Mouse (Mus musculus) stomach, embryonic 14.5 days (tissue): ENCODE data around the gene Hunk. TPM values are rescaled to one million over a fixed set of nuclear protein-coding genes. Genes with fewer than 3 reads are reported as not detected.

Source experiments
- ATAC-seq: fragments of 200-750 bp; cut with Nextera tagmentation; 2 replicates; pipeline ENCODE4 v1.8.0; 2017; ENCODE audit warnings: low read depth, moderate TSS enrichment; ENCODE audit not compliant: insufficient number of reproducible peaks, insufficient read depth, low FRiP score
- H3K27ac ChIP-seq: fragments of 300-500 bp; sonication (generic); 2 replicates; pipeline ENCODE4 v1.5.1; 2014; ENCODE audit warnings: mild to moderate bottlenecking, low read length, moderate library complexity, mixed read lengths
- H3K27me3 ChIP-seq: fragments of 300-500 bp; sonication (generic); 2 replicates; pipeline ENCODE4 v1.6.1; 2014; ENCODE audit warnings: low read length, control low read depth, mixed read lengths; ENCODE audit not compliant: control insufficient read depth, insufficient read depth
- H3K36me3 ChIP-seq: fragments of 300-500 bp; sonication (generic); 2 replicates; pipeline ENCODE4 v1.6.1; 2014; ENCODE audit warnings: mild to moderate bottlenecking, control low read depth, low read length, moderate library complexity, mixed read lengths; ENCODE audit not compliant: control insufficient read depth, insufficient read depth
- H3K4me1 ChIP-seq: fragments of 300-500 bp; sonication (generic); 2 replicates; pipeline ENCODE4 v1.6.1; 2014; ENCODE audit warnings: low read length, control low read depth, mixed read lengths; ENCODE audit not compliant: control insufficient read depth, insufficient read depth
- H3K4me2 ChIP-seq: fragments of 300-500 bp; sonication (generic); replicated peaks from 2 replicates; pipeline ENCODE4 v1.6.1; 2014; ENCODE audit warnings: low read depth, low read length, control low read depth
- H3K4me3 ChIP-seq: fragments of 300-500 bp; sonication (generic); 2 replicates; pipeline ENCODE4 v1.5.1; 2014; ENCODE audit warnings: low read depth, low read length, control low read depth
- H3K9ac ChIP-seq: fragments of 300-500 bp; sonication (generic); replicated peaks from 2 replicates; pipeline ENCODE4 v1.6.1; 2014; ENCODE audit warnings: low read depth, mild to moderate bottlenecking, control low read depth, low read length, moderate library complexity, mixed read lengths
- H3K9me3 ChIP-seq: fragments of 300-500 bp; sonication (generic); 2 replicates; pipeline ENCODE4 v1.6.1; 2016; ENCODE audit warnings: low read depth, low read length, control low read depth; ENCODE audit not compliant: control insufficient read depth
- WGBS: fragments of 180-500 bp; shearing (Covaris S2); extraction: QIAGEN DNeasy Blood & Tissue Kit; methylation state at CpG from one replicate; pipeline ENCODE4 v1.1.7; 2014; 5-methylcytosine and 5-hydroxymethylcytosine counted together
- polyA plus RNA-seq: library from polyadenylated mRNA; unstranded; fragments of >200 nt; fragmentation: Nextera tagmentation; extraction: Ambion mirVana; gene quantifications from 2 replicates; pipeline ENCODE4 v1.2.1, GENCODE M21; 2014

Hunk gene
- polyA plus RNA-seq, 1 experiment from 2014 or later, result 11.7 TPM

DNA sequence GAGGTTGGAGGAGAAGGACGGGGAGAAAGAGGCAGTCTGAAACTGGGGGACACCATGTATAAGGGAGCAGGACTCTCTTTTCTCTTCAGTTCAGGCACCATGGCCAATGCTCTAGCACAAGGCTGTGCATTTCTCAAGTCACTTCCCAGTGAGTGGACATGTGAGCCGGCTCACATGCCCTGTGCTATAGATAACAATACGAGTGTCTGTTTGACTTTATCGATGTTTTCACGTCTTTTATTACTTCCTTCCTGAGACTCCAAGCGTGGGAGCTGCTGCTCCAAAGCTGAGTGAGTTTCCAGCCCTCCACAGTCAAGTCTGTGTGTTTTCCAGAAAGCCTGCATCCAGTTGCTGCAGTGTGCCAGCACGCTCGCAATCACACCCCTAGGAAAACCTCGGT, 158.4 kb downstream of the Hunk start:
- no peak overlapping the region for H3K27ac ChIP-seq
- no peak for ATAC-seq
- H3K4me2 ChIP-seq, result no peak overlapping the region
- H3K9ac ChIP-seq, result no peak overlapping the region
- peaks cover 14% of the 10 kb centered on the region for H3K4me1 ChIP-seq
- H3K36me3 ChIP-seq, result no peaks in the 10 kb centered on the region
- H3K9me3 ChIP-seq, result no peaks in the 10 kb centered on the region
- H3K4me3 ChIP-seq, result no peak overlapping the region
- no peaks in the 10 kb centered on the region for H3K27me3 ChIP-seq
- WGBS, result 53% methylated on average over 9 of the region's 9 CpGs

DNA sequence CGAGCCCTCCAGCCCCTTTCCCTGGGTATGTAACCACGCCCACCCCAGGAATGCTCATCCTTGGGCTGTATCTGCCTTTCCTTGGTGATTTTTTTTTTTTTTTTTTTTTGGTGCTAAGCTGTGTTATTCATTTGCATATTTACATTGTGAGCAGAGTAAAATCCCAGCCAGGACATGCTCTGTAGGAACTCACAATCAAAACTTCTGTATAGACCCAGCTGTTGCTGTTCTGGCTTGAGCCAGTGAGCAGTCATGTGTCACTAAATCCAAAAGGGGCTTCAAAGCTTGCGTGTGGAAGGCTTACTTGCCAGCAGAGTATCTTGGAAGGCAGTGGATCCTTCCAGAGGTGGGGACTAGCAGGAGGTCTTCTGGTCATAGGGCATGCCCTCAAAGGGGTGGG, 159.7 kb downstream of the Hunk start:
- Histone ChIP-seq H3K27ac (no peak overlapping the region), H3K4me1 (peaks cover 14% of the 10 kb centered on the region), H3K4me3 (no peak overlapping the region), H3K27me3 (no peaks in the 10 kb centered on the region), H3K9ac (no peak overlapping the region), H3K4me2 (no peak overlapping the region), H3K36me3 (no peaks in the 10 kb centered on the region), H3K9me3 (no peaks in the 10 kb centered on the region)
- WGBS, result 50% methylated on average over 3 of the region's 3 CpGs
- no peak for ATAC-seq

DNA sequence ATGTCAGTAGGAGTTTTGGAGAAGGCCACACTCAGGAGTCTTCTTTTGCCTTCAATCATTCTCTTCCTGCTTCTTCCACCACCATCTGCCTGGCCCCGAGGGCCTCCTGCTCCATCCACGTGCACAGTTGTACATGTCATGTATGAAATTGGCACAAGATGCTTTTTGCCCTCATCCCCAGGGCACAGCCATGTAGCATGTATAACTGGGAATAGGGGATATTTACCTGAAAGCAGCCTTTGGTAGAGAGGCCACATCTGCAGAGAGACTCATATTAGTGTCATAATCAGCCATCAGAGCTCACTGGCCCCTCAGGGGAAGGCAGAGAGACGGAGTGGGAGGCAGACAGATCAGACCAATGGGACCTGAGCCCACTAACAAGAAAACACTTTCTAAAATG, 160.8 kb downstream of the Hunk start:
- Histone ChIP-seq H3K27me3 (no peaks in the 10 kb centered on the region), H3K4me1 (peaks cover 14% of the 10 kb centered on the region), H3K4me2 (no peak overlapping the region), H3K9me3 (no peaks in the 10 kb centered on the region), H3K36me3 (no peaks in the 10 kb centered on the region), H3K4me3 (no peak overlapping the region), H3K27ac (no peak overlapping the region), H3K9ac (no peak overlapping the region)
- 91% methylated on average over 3 of the region's 3 CpGs for WGBS
- no peak for ATAC-seq

GRCm38 (mm10) chr16:90547996-90548395, 162.2 kb downstream of the Hunk start:
- H3K27ac ChIP-seq, result no peak overlapping the region
- H3K9me3 ChIP-seq, result no peaks in the 10 kb centered on the region
- H3K4me2 ChIP-seq, result no peak overlapping the region
- no peak overlapping the region for H3K4me3 ChIP-seq
- peaks cover 14% of the 10 kb centered on the region for H3K4me1 ChIP-seq
- H3K9ac ChIP-seq, result no peak overlapping the region
- ATAC-seq, result no peak
- 69% methylated on average over 9 of the region's 9 CpGs for WGBS
- H3K36me3 ChIP-seq, result no peaks in the 10 kb centered on the region
- H3K27me3 ChIP-seq, result no peaks in the 10 kb centered on the region

Other genes with a start within 250 kb of the Hunk start
- gene Tiam1, start 242.2 kb upstream of the Hunk start, polyA plus RNA-seq, result 34.6 and 38.4 TPM in 2 replicates
- gene Sod1, start 165.3 kb upstream of the Hunk start, polyA plus RNA-seq, result 1,172 and 1,235 TPM in 2 replicates
- gene Scaf4, start 101.5 kb upstream of the Hunk start, polyA plus RNA-seq, result 27.1 and 30.0 TPM in 2 replicates